Mouse (Mus musculus) heart, embryonic 11.5 days (tissue): ENCODE results near the gene Suco. TPM values are rescaled to one million over a fixed set of nuclear protein-coding genes. Genes with fewer than 3 reads are reported as not detected.
A peak's percentile ranks its signal among the peaks of the same experiment; 100 is the strongest.

Source experiments
- ATAC-seq: fragments of 200-750 bp; cut with Nextera tagmentation; replicated peaks from 2 replicates; pipeline ENCODE4 v1.8.0; 2017; ENCODE audit warnings: moderate library complexity; ENCODE audit not compliant: insufficient number of reproducible peaks, low FRiP score, low TSS enrichment
- H3K27ac ChIP-seq: fragments of 300-500 bp; sonication (generic); 2 replicates; pipeline ENCODE4 v1.5.1; 2014; ENCODE audit warnings: mild to moderate bottlenecking, low read depth, low read length
- H3K27me3 ChIP-seq: fragments of 300-500 bp; sonication (generic); 2 replicates; pipeline ENCODE4 v1.6.1; 2014; ENCODE audit warnings: mild to moderate bottlenecking, low read length, mixed read lengths; ENCODE audit not compliant: control insufficient read depth, insufficient read depth
- H3K36me3 ChIP-seq: fragments of 300-500 bp; sonication (generic); 2 replicates; pipeline ENCODE4 v1.6.1; 2014; ENCODE audit warnings: mild to moderate bottlenecking, low read length, moderate library complexity, mixed read lengths; ENCODE audit not compliant: control insufficient read depth, insufficient read depth
- H3K4me1 ChIP-seq: fragments of 300-500 bp; sonication (generic); 2 replicates; pipeline ENCODE4 v1.6.1; 2014; ENCODE audit warnings: low read length; ENCODE audit not compliant: control insufficient read depth, insufficient read depth
- H3K4me2 ChIP-seq: fragments of 300-500 bp; sonication (generic); 2 replicates; pipeline ENCODE4 v1.6.1; 2014; ENCODE audit warnings: mild to moderate bottlenecking, moderate library complexity
- H3K4me3 ChIP-seq: fragments of 300-500 bp; sonication (generic); 2 replicates; pipeline ENCODE4 v1.5.1; 2014; ENCODE audit warnings: low read depth, low read length
- H3K9ac ChIP-seq: fragments of 300-500 bp; sonication (generic); 2 replicates; pipeline ENCODE4 v1.6.1; 2014; ENCODE audit warnings: mild to moderate bottlenecking, low read depth, low read length, moderate library complexity
- H3K9me3 ChIP-seq: fragments of 300-500 bp; sonication (generic); replicated peaks from 2 replicates; pipeline ENCODE4 v1.6.1; 2016; ENCODE audit warnings: low read length; ENCODE audit not compliant: control insufficient read depth
- WGBS: fragments of 180-500 bp; shearing (Covaris S2); extraction: QIAGEN DNeasy Blood & Tissue Kit; methylation state at CpG from one replicate; pipeline ENCODE4 v1.1.7; 2014; ENCODE audit not compliant: insufficient replicate concordance; 5-methylcytosine and 5-hydroxymethylcytosine counted together
- polyA plus RNA-seq: library from polyadenylated mRNA; unstranded; fragments of >200 nt; fragmentation: Nextera tagmentation; extraction: Ambion mirVana; gene quantifications from 2 replicates; pipeline ENCODE4 v1.2.1, GENCODE M21; 2014

The Suco gene
- polyA plus RNA-seq, 1 experiment from 2014 or later, result 26.7 TPM

DNA sequence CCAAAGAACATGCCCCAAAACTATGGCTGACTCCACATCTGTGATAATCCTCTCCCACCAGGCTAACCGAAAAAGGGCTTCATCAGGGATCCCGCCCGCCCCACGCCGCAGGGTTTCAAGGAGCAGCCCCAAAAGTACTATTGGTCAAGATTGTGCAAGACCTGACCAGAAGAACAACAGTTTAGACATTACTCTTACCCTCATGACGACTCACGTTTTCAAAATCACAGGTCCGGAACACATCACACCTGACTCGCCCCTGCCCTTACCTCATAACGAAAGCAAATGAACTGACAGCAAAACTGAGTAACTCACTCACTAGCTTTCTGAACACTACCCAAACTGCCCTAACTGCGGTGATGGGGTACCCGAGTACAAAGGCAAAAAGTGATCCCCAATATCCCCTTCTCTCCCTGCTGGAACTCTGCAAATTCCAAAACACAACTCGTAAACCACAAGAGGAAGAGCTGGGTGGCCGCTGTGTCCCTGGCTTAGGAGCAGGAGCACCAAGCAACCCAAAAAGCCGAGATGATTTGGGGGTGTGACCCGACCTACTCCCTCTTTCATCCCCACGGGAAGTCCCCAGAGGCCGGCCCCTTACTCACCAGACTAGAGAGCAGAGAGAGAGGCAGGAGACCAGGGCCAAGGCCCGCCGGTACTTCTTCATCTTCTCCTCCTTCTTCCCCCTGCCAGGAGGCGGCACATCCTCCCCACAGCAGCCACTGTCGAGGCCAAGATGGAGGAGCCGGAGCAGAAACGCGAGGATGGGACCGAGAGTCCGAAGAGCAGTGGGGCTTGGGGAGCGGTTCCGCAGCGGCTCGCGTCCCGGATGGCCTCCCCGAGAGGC, 553 bp downstream of the Suco start:
- peak overlapping the region; percentile 76 for H3K4me2 ChIP-seq
- peaks cover 11% of the 10 kb centered on the region for H3K4me1 ChIP-seq
- no peaks in the 10 kb centered on the region for H3K36me3 ChIP-seq
- H3K4me3 ChIP-seq, result peak overlapping the region; percentile 88
- H3K27me3 ChIP-seq, result no peaks in the 10 kb centered on the region
- H3K27ac ChIP-seq, result peak overlapping the region; percentile 98
- WGBS, result under 1% methylated on average over 34 of the region's 34 CpGs
- peak overlapping the region; percentile 94 for H3K9ac ChIP-seq
- no peaks in the 10 kb centered on the region for H3K9me3 ChIP-seq
- peak; percentile 36 for ATAC-seq

DNA sequence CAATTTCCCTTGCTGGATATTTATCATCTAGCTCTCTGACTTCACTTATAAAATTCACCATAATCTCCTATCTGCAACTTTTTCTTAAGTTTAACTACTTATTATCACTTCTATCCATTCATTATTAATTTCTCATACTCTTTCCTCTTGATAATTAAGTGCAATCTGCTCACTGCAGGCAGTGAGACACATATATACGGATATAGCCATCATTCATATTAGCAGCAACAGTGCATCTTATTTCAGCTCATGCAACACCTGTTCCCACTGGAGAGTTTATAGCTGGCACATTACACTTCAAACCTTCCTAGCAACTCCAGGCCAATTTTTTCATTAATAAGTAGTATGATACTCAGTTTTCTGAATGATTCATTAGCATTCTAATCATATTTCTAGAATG, 7.1 kb downstream of the Suco start:
- Histone ChIP-seq H3K27ac (no peak overlapping the region), H3K36me3 (no peaks in the 10 kb centered on the region), H3K4me3 (no peak overlapping the region), H3K9ac (no peak overlapping the region), H3K4me1 (peaks cover 6% of the 10 kb centered on the region), H3K27me3 (no peaks in the 10 kb centered on the region), H3K9me3 (no peaks in the 10 kb centered on the region), H3K4me2 (no peak overlapping the region)
- no peak for ATAC-seq
- WGBS, result 67% methylated on average over 1 of the region's 1 CpGs

DNA sequence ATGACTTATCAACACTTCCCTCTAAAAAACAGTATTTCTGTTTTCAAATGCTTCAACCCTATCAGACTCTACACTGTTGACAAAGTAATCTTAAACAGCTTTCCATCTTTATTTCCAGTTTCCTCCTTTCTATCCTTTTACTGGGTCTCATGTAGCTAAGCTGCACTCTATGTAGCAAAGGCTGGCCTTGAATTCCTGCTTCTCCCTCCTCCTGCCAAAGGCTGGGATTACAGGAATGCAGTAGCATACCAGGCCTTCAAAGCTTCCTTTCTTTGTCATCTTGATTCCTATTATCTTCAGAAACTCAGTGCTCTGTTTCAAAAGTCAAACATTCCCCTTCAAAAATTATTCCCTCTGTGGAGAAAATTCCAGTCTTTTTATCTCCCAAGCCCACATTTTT, 8.1 kb downstream of the Suco start:
- H3K27ac ChIP-seq, result no peak overlapping the region
- no peak overlapping the region for H3K4me2 ChIP-seq
- H3K4me1 ChIP-seq, result 0 out of 2 replicates have a peak, but pooled peaks cover 2% of the 10 kb centered on the region

GRCm38 (mm10) chr1:161863742-161864141, 12.7 kb downstream of the Suco start:
- Histone ChIP-seq H3K4me2 (no peak overlapping the region), H3K27me3 (no peaks in the 10 kb centered on the region), H3K9ac (no peak overlapping the region), H3K4me3 (no peak overlapping the region), H3K27ac (no peak overlapping the region), H3K9me3 (no peaks in the 10 kb centered on the region), H3K4me1 (no peaks in the 10 kb centered on the region), H3K36me3 (no peaks in the 10 kb centered on the region)
- ATAC-seq, result no peak
- 60% methylated on average over 2 of the region's 2 CpGs for WGBS

More for the DNA sequence above, 8.1 kb downstream of the Suco start:
- H3K9me3 ChIP-seq, result no peaks in the 10 kb centered on the region
- H3K36me3 ChIP-seq, result no peaks in the 10 kb centered on the region
- H3K27me3 ChIP-seq, result no peaks in the 10 kb centered on the region
- no peak overlapping the region for H3K9ac ChIP-seq
- ATAC-seq, result no peak
- H3K4me3 ChIP-seq, result no peak overlapping the region

GRCm38 (mm10) chr1:161859248-161859647, 17.2 kb downstream of the Suco start:
- H3K9ac ChIP-seq, result no peak overlapping the region
- H3K9me3 ChIP-seq, result no peaks in the 10 kb centered on the region
- no peak for ATAC-seq
- no peak overlapping the region for H3K4me2 ChIP-seq
- H3K27me3 ChIP-seq, result no peaks in the 10 kb centered on the region
- H3K36me3 ChIP-seq, result peaks cover 6% of the 10 kb centered on the region; the same call in 1 of the 2 replicates
- WGBS, result 94% methylated on average over 2 of the region's 2 CpGs
- H3K4me3 ChIP-seq, result no peak overlapping the region
- no peaks in the 10 kb centered on the region for H3K4me1 ChIP-seq
- no peak overlapping the region for H3K27ac ChIP-seq

DNA sequence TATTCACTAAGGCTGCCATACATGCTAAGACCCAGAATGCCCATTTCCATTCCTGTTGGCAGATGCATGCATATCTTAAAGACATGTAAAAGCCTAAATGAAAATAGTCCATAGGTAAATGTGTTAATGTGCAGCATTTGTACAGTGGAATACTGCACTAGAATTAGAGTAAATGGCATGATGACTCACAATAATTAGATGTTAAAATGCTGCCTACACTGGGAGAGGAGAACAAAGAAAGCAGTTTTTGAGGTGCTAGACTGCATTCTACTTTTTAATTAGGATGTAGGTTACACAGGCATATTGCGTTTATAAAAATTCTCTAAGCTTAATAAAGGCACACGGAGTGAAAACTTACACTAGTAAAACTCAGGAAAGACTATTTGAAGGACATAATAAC, 49.8 kb downstream of the Suco start:
- no peak overlapping the region for H3K27ac ChIP-seq
- WGBS, result 92% methylated on average over 2 of the region's 2 CpGs
- H3K27me3 ChIP-seq, result no peaks in the 10 kb centered on the region
- H3K36me3 ChIP-seq, result peaks cover 7% of the 10 kb centered on the region
- no peaks in the 10 kb centered on the region for H3K4me1 ChIP-seq
- no peak overlapping the region for H3K9ac ChIP-seq
- no peak overlapping the region for H3K4me2 ChIP-seq
- H3K9me3 ChIP-seq, result no peaks in the 10 kb centered on the region
- no peak overlapping the region for H3K4me3 ChIP-seq
- ATAC-seq, result no peak

GRCm38 (mm10) chr1:161809428-161809827, 67.1 kb downstream of the Suco start:
- H3K27ac ChIP-seq, result no peak overlapping the region

GRCm38 (mm10) chr1:161808980-161809379, 67.5 kb downstream of the Suco start:
- no peaks in the 10 kb centered on the region for H3K27me3 ChIP-seq
- no peaks in the 10 kb centered on the region; the same call in 1 of the 2 replicates for H3K36me3 ChIP-seq
- H3K27ac ChIP-seq, result no peak overlapping the region
- no peak overlapping the region for H3K4me3 ChIP-seq
- H3K9ac ChIP-seq, result no peak overlapping the region
- ATAC-seq, result no peak
- no peak overlapping the region for H3K4me2 ChIP-seq
- H3K9me3 ChIP-seq, result no peaks in the 10 kb centered on the region
- no peaks in the 10 kb centered on the region for H3K4me1 ChIP-seq
- 55% methylated on average over 6 of the region's 6 CpGs for WGBS

More at GRCm38 (mm10) chr1:161809428-161809827, 67.1 kb downstream of the Suco start:
- no peaks in the 10 kb centered on the region for H3K27me3 ChIP-seq
- H3K36me3 ChIP-seq, result no peaks in the 10 kb centered on the region; the same call in 1 of the 2 replicates
- no peak overlapping the region for H3K9ac ChIP-seq
- no peaks in the 10 kb centered on the region for H3K4me1 ChIP-seq
- H3K9me3 ChIP-seq, result no peaks in the 10 kb centered on the region
- 69% methylated on average over 5 of the region's 5 CpGs for WGBS
- no peak for ATAC-seq
- no peak overlapping the region for H3K4me2 ChIP-seq
- H3K4me3 ChIP-seq, result no peak overlapping the region

DNA sequence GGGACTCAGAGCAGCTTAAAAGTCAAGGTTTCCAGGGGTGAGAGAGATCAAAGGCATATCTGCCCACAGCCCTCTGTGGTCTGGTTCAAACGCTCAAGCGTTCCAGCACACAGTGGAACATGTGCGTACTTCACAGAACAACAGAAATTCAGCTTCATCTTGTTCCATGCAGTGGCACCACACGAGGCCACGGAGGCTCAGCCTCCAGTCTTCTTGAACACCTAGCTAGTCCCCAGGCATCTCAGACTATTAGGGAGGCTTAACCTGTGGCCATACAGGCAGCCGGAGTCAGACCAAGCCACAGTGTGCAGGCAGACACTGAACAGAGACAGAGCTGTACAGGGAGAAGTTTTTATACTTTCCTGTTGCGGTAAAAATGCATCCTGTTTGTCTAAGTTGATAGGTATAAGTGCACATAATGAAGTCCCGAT, 71.9 kb downstream of the Suco start:
- H3K36me3 ChIP-seq, result no peaks in the 10 kb centered on the region
- no peak overlapping the region for H3K27ac ChIP-seq
- WGBS, result 78% methylated on average over 8 of the region's 8 CpGs
- no peak overlapping the region for H3K4me2 ChIP-seq
- no peaks in the 10 kb centered on the region for H3K27me3 ChIP-seq
- no peak overlapping the region for H3K4me3 ChIP-seq
- no peaks in the 10 kb centered on the region for H3K4me1 ChIP-seq
- ATAC-seq, result no peak
- H3K9me3 ChIP-seq, result no peaks in the 10 kb centered on the region
- H3K9ac ChIP-seq, result no peak overlapping the region
